ENCODE assay signal across 9 mouse cellular contexts in genomic region chr7:34702718-34703351, GRCm38 (mm10). TPM values are rescaled to one million over a fixed set of nuclear protein-coding genes. Genes with fewer than 3 reads are reported as not detected.
DNase-seq lines count a peak whose midpoint lies in the region; ATAC-seq and TF ChIP-seq lines count a peak whose summit lies in the region.
"Had no signal": no experiment of that assay in that cellular context is flagged by ENCODE, and none has a peak within 500 bp of the region (broad histone marks: within the 10 kb centered on the region; RNA-seq: fewer than 3 reads in every experiment).

No protein-coding gene starts in this region.

- no peaks in the 10 kb centered on the region for H3K9me3 ChIP-seq in hindbrain, postnatal 0 days (ENCODE audit: low read length)
- peaks cover 4% of the 10 kb centered on the region; the same call in 1 of the 2 replicates for H3K9me3 ChIP-seq in hindbrain, embryonic 16.5 days (ENCODE audit: control insufficient read depth, low read length)

- no peaks in the 10 kb centered on the region for H3K36me3 ChIP-seq in hindbrain, postnatal 0 days (ENCODE audit: insufficient read depth, low read length)
- H3K36me3 ChIP-seq in hindbrain, embryonic 16.5 days (ENCODE audit: control insufficient read depth, insufficient read depth, low read length) = no peaks in the 10 kb centered on the region
- H3K36me3 ChIP-seq: midbrain, embryonic 12.5 days had no signal

- WGBS in hindbrain, postnatal 0 days = 29% methylated on average over 11 of the region's 11 CpGs
- 22% methylated on average over 11 of the region's 11 CpGs for WGBS in hindbrain, embryonic 16.5 days

- no peak for TF ChIP-seq CTCF in hindbrain, postnatal 0 days (IDR thresholded peaks at IDR 0.05; ENCODE audit: low read depth)

- no peak overlapping the region for H3K9ac ChIP-seq in hindbrain, postnatal 0 days (replicated peaks; ENCODE audit: low read length)
- H3K9ac ChIP-seq in hindbrain, embryonic 16.5 days (ENCODE audit: low read depth, low read length) = no peak overlapping the region
- H3K9ac ChIP-seq: midbrain, embryonic 12.5 days had no signal

- peak; percentile 42 for DNase-seq in hindbrain, postnatal 0 days (ENCODE audit: low spot score)
- DNase-seq in A20 (ENCODE audit: low read depth, low spot score) = peak; percentile 22
- peak; percentile 74 for DNase-seq in adrenal gland, postnatal 14 days
- DNase-seq in kidney, postnatal 36 days = peak; percentile 35 to 69
- DNase-seq in left cerebral cortex, adult 11 months (ENCODE audit: low spot score) = no peak
- DNase-seq in layer of hippocampus, adult 11-12 months (ENCODE audit: low spot score) = no peak
- DNase-seq in cerebellum, adult 11-12 months = no peak

- no peak overlapping the region for H3K27ac ChIP-seq in hindbrain, postnatal 0 days
- H3K27ac ChIP-seq in hindbrain, embryonic 16.5 days (ENCODE audit: low read depth, low read length) = no peak overlapping the region
- H3K27ac ChIP-seq: midbrain, embryonic 12.5 days had no signal

- ATAC-seq in hindbrain, postnatal 0 days = no peak
- ATAC-seq in hindbrain, embryonic 16.5 days = no peak

- no peaks in the 10 kb centered on the region for H3K27me3 ChIP-seq in hindbrain, postnatal 0 days (ENCODE audit: insufficient read depth, low read length)
- no peaks in the 10 kb centered on the region for H3K27me3 ChIP-seq in hindbrain, embryonic 16.5 days (replicated peaks; ENCODE audit: control insufficient read depth, insufficient read depth, low read length)

- no peaks in the 10 kb centered on the region for H3K4me1 ChIP-seq in hindbrain, postnatal 0 days (ENCODE audit: insufficient read depth, low read length)
- peaks cover 3% of the 10 kb centered on the region; the same call in 1 of the 2 replicates for H3K4me1 ChIP-seq in hindbrain, embryonic 16.5 days (ENCODE audit: control insufficient read depth, insufficient read depth, low read depth, low read length)

- no peak overlapping the region for H3K4me2 ChIP-seq in hindbrain, postnatal 0 days (ENCODE audit: low read depth, low read length)
- H3K4me2 ChIP-seq in hindbrain, embryonic 16.5 days (ENCODE audit: low read length) = no peak overlapping the region
- H3K4me2 ChIP-seq: midbrain, embryonic 12.5 days had no signal

- no peak overlapping the region for H3K4me3 ChIP-seq in hindbrain, postnatal 0 days (ENCODE audit: low read length)
- no peak overlapping the region for H3K4me3 ChIP-seq in hindbrain, embryonic 16.5 days (ENCODE audit: low read length)
- H3K4me3 ChIP-seq: midbrain, embryonic 12.5 days had no signal

RNA-seq across cellular contexts. Expression of gene Kctd15, which starts 46.3 kb away (rescaled TPM):
- 58.7 and 59.7 TPM in 2 replicates for total RNA-seq in hindbrain, postnatal 0 days (2014; rRNA removed)
- polyA plus RNA-seq in hindbrain, postnatal 0 days (2015; fragmentation: Nextera tagmentation; extraction: Ambion mirVana) = 12.6 and 13.2 TPM in 2 replicates
- polyA plus RNA-seq in hindbrain, embryonic 16.5 days (2015; fragmentation: Nextera tagmentation; extraction: Ambion mirVana) = 18.0 and 21.6 TPM in 2 replicates
- total RNA-seq in adrenal gland, postnatal 14 days (2021) = 14.5 and 20.5 TPM in 2 replicates

Comparison
In these comparisons a context has a peak if more than half of its experiments do, and no peak if none do; other contexts are left out.
1. DNase-seq: peak in hindbrain, postnatal 0 days (single experiment), A20 (single experiment), adrenal gland, postnatal 14 days (single experiment) and kidney, postnatal 36 days (2 of 2); none in left cerebral cortex, adult 11 months (single experiment), layer of hippocampus, adult 11-12 months (single experiment) and cerebellum, adult 11-12 months (single experiment).